Mouse (Mus musculus) limb, embryonic 15.5 days (tissue): ENCODE data around the gene Pitpnb. TPM values are rescaled to one million over a fixed set of nuclear protein-coding genes. Genes with fewer than 3 reads are reported as not detected.

Source experiments
- ATAC-seq: fragments of 200-750 bp; cut with Nextera tagmentation; 2 replicates; pipeline ENCODE4 v1.8.0; 2017; ENCODE audit warnings: low read depth, moderate TSS enrichment; ENCODE audit not compliant: insufficient number of reproducible peaks, low FRiP score, low TSS enrichment
- H3K27ac ChIP-seq: fragments of 300-500 bp; sonication (generic); 2 replicates; pipeline ENCODE4 v1.5.1; 2015; ENCODE audit warnings: moderate library complexity, mild to moderate bottlenecking, inconsistent platforms
- H3K27me3 ChIP-seq: fragments of 300-500 bp; sonication (generic); 2 replicates; pipeline ENCODE4 v1.6.1; 2015; ENCODE audit warnings: inconsistent platforms
- H3K36me3 ChIP-seq: fragments of 300-500 bp; sonication (generic); 2 replicates; pipeline ENCODE4 v1.6.1; 2015; ENCODE audit warnings: inconsistent platforms
- H3K4me1 ChIP-seq: fragments of 300-500 bp; sonication (generic); 2 replicates; pipeline ENCODE4 v1.6.1; 2015; ENCODE audit warnings: inconsistent platforms
- H3K4me2 ChIP-seq: fragments of 300-500 bp; sonication (generic); 2 replicates; pipeline ENCODE4 v1.6.1; 2015; ENCODE audit warnings: mild to moderate bottlenecking, inconsistent platforms
- H3K4me3 ChIP-seq: fragments of 300-500 bp; sonication (generic); 2 replicates; pipeline ENCODE4 v1.5.1; 2015; ENCODE audit warnings: mild to moderate bottlenecking, inconsistent platforms
- H3K9ac ChIP-seq: fragments of 300-500 bp; sonication (generic); 2 replicates; pipeline ENCODE4 v1.6.1; 2015; ENCODE audit warnings: inconsistent platforms
- H3K9me3 ChIP-seq: fragments of 300-500 bp; sonication (generic); 2 replicates; pipeline ENCODE4 v1.6.1; 2016; ENCODE audit warnings: inconsistent platforms
- WGBS: fragments of 180-500 bp; shearing (Covaris S2); methylation state at CpG from one replicate; pipeline ENCODE4 v1.1.7; 2015; 5-methylcytosine and 5-hydroxymethylcytosine counted together
- polyA plus RNA-seq: library from polyadenylated mRNA; unstranded; fragments of >200 nt; fragmentation: Nextera tagmentation; extraction: Ambion mirVana; gene quantifications from 2 replicates; pipeline ENCODE4 v1.2.1, GENCODE M21; 2015

The Pitpnb gene
- 104 and 106 TPM in 2 replicates for polyA plus RNA-seq

GRCm38 (mm10) chr5:111330417-111331098 lies at the start of gene Pitpnb:
Gene Pitpnb, plus strand, starts transcription at chr5:111330763.
- Histone ChIP-seq H3K4me3 (peak within 1 kb of the TSS; percentile 96), H3K27me3 (no peaks in the 10 kb centered on the region), H3K4me2 (peak within 1 kb of the TSS; percentile 67), H3K9ac (peak within 1 kb of the TSS; percentile 95), H3K27ac (peak within 1 kb of the TSS; percentile 89), H3K4me1 (peaks cover 14% of the 10 kb centered on the region), H3K9me3 (no peaks in the 10 kb centered on the region), H3K36me3 (peaks cover 13% of the 10 kb centered on the region; the same call in 1 of the 2 replicates)
- under 1% methylated on average over 77 of the region's 78 CpGs for WGBS
- peak; percentile 98 for ATAC-seq

GRCm38 (mm10) chr5:111284420-111285175 lies 46.0 kb upstream of the Pitpnb start:
- no peak overlapping the region for H3K4me3 ChIP-seq
- H3K4me1 ChIP-seq = peaks cover 7% of the 10 kb centered on the region; the same call in 1 of the 2 replicates
- H3K27ac ChIP-seq = no peak overlapping the region
- H3K27me3 ChIP-seq = no peaks in the 10 kb centered on the region
- peaks cover 70% of the 10 kb centered on the region for H3K36me3 ChIP-seq
- no peak overlapping the region for H3K9ac ChIP-seq
- no peak overlapping the region for H3K4me2 ChIP-seq
- WGBS = 85% methylated on average over 19 of the region's 19 CpGs
- H3K9me3 ChIP-seq = no peaks in the 10 kb centered on the region
- ATAC-seq = no peak

- no peak overlapping the region for H3K4me2 ChIP-seq
- H3K36me3 ChIP-seq = peaks cover 42% of the 10 kb centered on the region
- H3K27me3 ChIP-seq = no peaks in the 10 kb centered on the region
- peaks cover 21% of the 10 kb centered on the region for H3K4me1 ChIP-seq
- ATAC-seq = no peak
- H3K27ac ChIP-seq = no peak overlapping the region
- no peak overlapping the region for H3K9ac ChIP-seq
- 75% methylated on average over 5 of the region's 5 CpGs for WGBS
- H3K4me3 ChIP-seq = no peak overlapping the region
- no peaks in the 10 kb centered on the region for H3K9me3 ChIP-seq
Observed at GRCm38 (mm10) chr5:111287571-111287970, 43.0 kb upstream of the Pitpnb start.

GRCm38 (mm10) chr5:111288486-111288885 lies 42.1 kb upstream of the Pitpnb start:
- peaks cover 32% of the 10 kb centered on the region for H3K36me3 ChIP-seq
- ATAC-seq = no peak
- H3K27me3 ChIP-seq = no peaks in the 10 kb centered on the region
- H3K4me1 ChIP-seq = peaks cover 23% of the 10 kb centered on the region
- no peaks in the 10 kb centered on the region for H3K9me3 ChIP-seq
- H3K9ac ChIP-seq = no peak overlapping the region
- H3K4me2 ChIP-seq = no peak overlapping the region
- H3K4me3 ChIP-seq = no peak overlapping the region
- 61% methylated on average over 11 of the region's 11 CpGs for WGBS
- H3K27ac ChIP-seq = 0 out of 2 replicates have a peak overlapping the region, but pooled peaks have one; percentile 1

- no peaks in the 10 kb centered on the region for H3K9me3 ChIP-seq
- H3K9ac ChIP-seq = no peak overlapping the region
- 0 out of 2 replicates have a peak overlapping the region, but pooled peaks have one; percentile 2 for H3K27ac ChIP-seq
- H3K4me1 ChIP-seq = peaks cover 26% of the 10 kb centered on the region
- WGBS = 55% methylated on average over 11 of the region's 11 CpGs
- no peak overlapping the region for H3K4me2 ChIP-seq
- H3K27me3 ChIP-seq = no peaks in the 10 kb centered on the region
- ATAC-seq = no peak
- no peak overlapping the region for H3K4me3 ChIP-seq
- H3K36me3 ChIP-seq = peaks cover 17% of the 10 kb centered on the region
Observed at GRCm38 (mm10) chr5:111290071-111290470, 40.5 kb upstream of the Pitpnb start.

GRCm38 (mm10) chr5:111291639-111292038 lies 38.9 kb upstream of the Pitpnb start:
- Histone ChIP-seq H3K4me3 (no peak overlapping the region), H3K4me1 (peaks cover 26% of the 10 kb centered on the region), H3K4me2 (0 out of 2 replicates have a peak overlapping the region, but pooled peaks have one; percentile 5), H3K9me3 (no peaks in the 10 kb centered on the region), H3K36me3 (peaks cover 2% of the 10 kb centered on the region), H3K27ac (no peak overlapping the region), H3K9ac (no peak overlapping the region), H3K27me3 (no peaks in the 10 kb centered on the region)
- ATAC-seq = 0 out of 2 replicates have a peak, but pooled peaks have one; percentile 51
- 46% methylated on average over 10 of the region's 10 CpGs for WGBS

GRCm38 (mm10) chr5:111297801-111298200 lies 32.8 kb upstream of the Pitpnb start:
- ATAC-seq = no peak
- Histone ChIP-seq H3K4me1 (peaks cover 5% of the 10 kb centered on the region; the same call in 1 of the 2 replicates), H3K9me3 (no peaks in the 10 kb centered on the region), H3K27ac (no peak overlapping the region), H3K4me3 (no peak overlapping the region), H3K4me2 (no peak overlapping the region), H3K36me3 (no peaks in the 10 kb centered on the region), H3K9ac (no peak overlapping the region), H3K27me3 (no peaks in the 10 kb centered on the region)
- 52% methylated on average over 5 of the region's 5 CpGs for WGBS

- H3K27ac ChIP-seq = no peak overlapping the region
- H3K36me3 ChIP-seq = no peaks in the 10 kb centered on the region
- 46% methylated on average over 7 of the region's 7 CpGs for WGBS
- no peaks in the 10 kb centered on the region for H3K9me3 ChIP-seq
- H3K27me3 ChIP-seq = no peaks in the 10 kb centered on the region
- no peak for ATAC-seq
- H3K4me1 ChIP-seq = peaks cover 4% of the 10 kb centered on the region; the same call in 1 of the 2 replicates
- H3K9ac ChIP-seq = no peak overlapping the region
- H3K4me2 ChIP-seq = no peak overlapping the region
- no peak overlapping the region for H3K4me3 ChIP-seq
Observed at GRCm38 (mm10) chr5:111298706-111299105, 31.9 kb upstream of the Pitpnb start.

GRCm38 (mm10) chr5:111300776-111301175 lies 29.8 kb upstream of the Pitpnb start:
- Histone ChIP-seq H3K4me1 (0 out of 2 replicates have a peak, but pooled peaks cover 3% of the 10 kb centered on the region), H3K27me3 (no peaks in the 10 kb centered on the region), H3K9ac (no peak overlapping the region), H3K4me2 (no peak overlapping the region), H3K27ac (no peak overlapping the region), H3K4me3 (no peak overlapping the region), H3K36me3 (no peaks in the 10 kb centered on the region), H3K9me3 (no peaks in the 10 kb centered on the region)
- no peak for ATAC-seq
- 62% methylated on average over 8 of the region's 8 CpGs for WGBS

- Histone ChIP-seq H3K36me3 (no peaks in the 10 kb centered on the region), H3K4me3 (no peak overlapping the region), H3K9me3 (no peaks in the 10 kb centered on the region), H3K27ac (no peak overlapping the region), H3K4me2 (no peak overlapping the region), H3K4me1 (0 out of 2 replicates have a peak, but pooled peaks cover 3% of the 10 kb centered on the region), H3K9ac (no peak overlapping the region), H3K27me3 (no peaks in the 10 kb centered on the region)
- WGBS = 60% methylated on average over 7 of the region's 7 CpGs
- ATAC-seq = no peak
Observed at GRCm38 (mm10) chr5:111301736-111302135, 28.8 kb upstream of the Pitpnb start.

GRCm38 (mm10) chr5:111304730-111305129 lies 25.8 kb upstream of the Pitpnb start:
- no peaks in the 10 kb centered on the region for H3K36me3 ChIP-seq
- ATAC-seq = no peak
- H3K27ac ChIP-seq = no peak overlapping the region
- H3K4me1 ChIP-seq = 0 out of 2 replicates have a peak, but pooled peaks cover 3% of the 10 kb centered on the region
- 86% methylated on average over 3 of the region's 3 CpGs for WGBS
- H3K9ac ChIP-seq = no peak overlapping the region
- no peak overlapping the region for H3K4me2 ChIP-seq
- H3K27me3 ChIP-seq = no peaks in the 10 kb centered on the region
- H3K4me3 ChIP-seq = no peak overlapping the region
- H3K9me3 ChIP-seq = no peaks in the 10 kb centered on the region

- ATAC-seq = no peak
- WGBS = 62% methylated on average over 6 of the region's 6 CpGs
- H3K9ac ChIP-seq = no peak overlapping the region
- no peaks in the 10 kb centered on the region for H3K27me3 ChIP-seq
- no peaks in the 10 kb centered on the region for H3K9me3 ChIP-seq
- H3K4me1 ChIP-seq = no peaks in the 10 kb centered on the region; the same call in 1 of the 2 replicates
- no peak overlapping the region for H3K4me3 ChIP-seq
- H3K36me3 ChIP-seq = no peaks in the 10 kb centered on the region
- no peak overlapping the region for H3K4me2 ChIP-seq
- H3K27ac ChIP-seq = peak overlapping the region; percentile 43; the same call in 1 of the 2 replicates
Observed at GRCm38 (mm10) chr5:111310185-111310584, 20.4 kb upstream of the Pitpnb start.
